Mouse (Mus musculus): Measurements from ENCODE around the gene Epha7.

DNA sequence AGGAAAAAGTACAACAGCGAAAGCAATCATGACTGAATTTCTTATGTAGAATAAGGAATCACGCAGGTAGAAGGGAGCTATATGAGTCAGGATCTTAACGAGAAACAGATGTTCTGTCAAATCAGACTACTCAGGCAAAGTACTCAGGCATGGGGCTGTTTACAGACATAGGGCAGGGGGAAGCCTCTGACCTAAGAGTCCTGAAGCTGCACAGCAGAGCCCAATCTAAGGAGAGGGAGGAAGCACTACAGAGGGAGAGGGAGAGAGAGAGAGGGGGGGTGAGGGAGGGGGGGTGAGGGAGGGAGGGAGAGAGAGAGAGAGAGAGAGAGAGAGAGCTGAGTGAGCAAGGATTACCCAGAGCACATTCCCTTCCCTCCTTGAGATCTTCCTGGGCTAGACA lies 29.0 kb upstream of the Epha7 start:
- TF ChIP-seq CTCF (conservative IDR thresholded peaks at IDR 0.05; ENCODE audit: low read length) (no peak), NANOG (IDR thresholded peaks at IDR 0.05; ENCODE audit: borderline replicate concordance, low read length) (no peak)
